Mouse (Mus musculus) lung, postnatal 0 days (tissue): ENCODE results near the gene Lrch3. TPM values are rescaled to one million over a fixed set of nuclear protein-coding genes. Genes with fewer than 3 reads are reported as not detected.

Source experiments
- ATAC-seq: fragments of 200-750 bp; cut with Nextera tagmentation; 2 replicates; pipeline ENCODE4 v1.8.0; 2017; ENCODE audit warnings: moderate library complexity
- DNase-seq: peaks from one replicate; pipeline ENCODE4 v3.0.0-alpha.2; 2016; ENCODE audit warnings: low spot score
- H3K27ac ChIP-seq: fragments of 300-500 bp; sonication (generic); 2 replicates; pipeline ENCODE4 v1.5.1; 2014; ENCODE audit warnings: antibody characterized with exemption, mild to moderate bottlenecking, low read length, mixed read lengths
- H3K27me3 ChIP-seq: fragments of 300-500 bp; sonication (generic); replicated peaks from 2 replicates; pipeline ENCODE4 v1.6.1; 2014; ENCODE audit warnings: low read length, mixed read lengths; ENCODE audit not compliant: insufficient read depth
- H3K36me3 ChIP-seq: fragments of 300-500 bp; sonication (generic); 2 replicates; pipeline ENCODE4 v1.6.1; 2014; ENCODE audit warnings: low read length, mixed read lengths; ENCODE audit not compliant: insufficient read depth
- H3K4me1 ChIP-seq: fragments of 300-500 bp; sonication (generic); 2 replicates; pipeline ENCODE4 v1.6.1; 2014; ENCODE audit warnings: antibody characterized with exemption, low read depth, low read length, mixed read lengths; ENCODE audit not compliant: insufficient read depth
- H3K4me2 ChIP-seq: fragments of 300-500 bp; sonication (generic); replicated peaks from 2 replicates; pipeline ENCODE4 v1.6.1; 2014; ENCODE audit warnings: low read depth, mild to moderate bottlenecking, low read length, moderate library complexity, mixed read lengths
- H3K4me3 ChIP-seq: fragments of 300-500 bp; sonication (generic); 2 replicates; pipeline ENCODE4 v1.5.1; 2014; ENCODE audit warnings: low read depth, low read length
- H3K9ac ChIP-seq: fragments of 300-500 bp; sonication (generic); replicated peaks from 2 replicates; pipeline ENCODE4 v1.6.1; 2014; ENCODE audit warnings: low read depth, mild to moderate bottlenecking
- H3K9me3 ChIP-seq: fragments of 300-500 bp; sonication (generic); 2 replicates; pipeline ENCODE4 v1.6.1; 2016; ENCODE audit warnings: low read length, mixed read lengths
- CTCF ChIP-seq: IDR thresholded peaks from 2 replicates; pipeline ENCODE4 v1.5.1; 2016; ENCODE audit warnings: antibody characterized with exemption, mild to moderate bottlenecking
- EP300 ChIP-seq: IDR thresholded peaks from 2 replicates; pipeline ENCODE4 v1.6.1; 2016; ENCODE audit warnings: antibody characterized with exemption, mild to moderate bottlenecking, control low read depth
- WGBS: fragments of 180-500 bp; shearing (Covaris S2); extraction: QIAGEN DNeasy Blood & Tissue Kit; methylation state at CpG from one replicate; pipeline ENCODE4 v1.1.7; 2014; 5-methylcytosine and 5-hydroxymethylcytosine counted together
- polyA plus RNA-seq: library from polyadenylated mRNA; unstranded; fragments of >200 nt; fragmentation: Nextera tagmentation; extraction: Ambion mirVana; gene quantifications from 2 replicates; pipeline ENCODE4 v1.2.1, GENCODE M21; 2015

Lrch3 gene
- polyA plus RNA-seq, 1 experiment from 2014 or later: 15.7 TPM

- DNase-seq (no peak), ATAC-seq (no peak)
- H3K36me3 ChIP-seq: peaks cover 23% of the 10 kb centered on the region
- H3K4me2 ChIP-seq: no peak overlapping the region
- no peaks in the 10 kb centered on the region for H3K4me1 ChIP-seq
- no peak overlapping the region for H3K9ac ChIP-seq
- H3K27me3 ChIP-seq: no peaks in the 10 kb centered on the region
- TF ChIP-seq CTCF (no peak), EP300 (no peak)
- no peaks in the 10 kb centered on the region for H3K9me3 ChIP-seq
- no peak overlapping the region for H3K4me3 ChIP-seq
- 52% methylated on average over 5 of the region's 5 CpGs for whole genome bisulfite sequencing
- H3K27ac ChIP-seq: no peak overlapping the region
Measured at GRCm38 (mm10) chr16:32956889-32957288, 43.0 kb downstream of the Lrch3 start.

DNA sequence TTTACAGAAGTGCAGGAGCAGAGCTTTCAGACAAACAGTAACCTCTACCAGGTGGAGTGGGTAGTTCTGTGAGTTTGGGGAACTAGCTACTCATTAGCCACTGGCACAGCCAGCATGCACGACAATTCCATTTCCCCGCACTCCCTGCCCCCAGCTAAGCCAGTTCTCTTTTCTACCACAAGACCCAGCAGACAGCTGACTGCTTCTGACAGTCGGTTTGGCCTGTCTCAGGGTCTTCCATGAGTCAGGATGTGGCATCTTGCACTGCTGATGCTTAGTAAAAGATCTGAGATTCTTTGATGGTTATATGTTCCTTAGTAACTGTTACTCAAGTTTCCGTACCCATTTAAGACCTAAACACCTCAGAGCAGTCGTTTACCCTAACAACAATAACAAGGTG is 58.6 kb downstream of the Lrch3 start:
- H3K4me2 ChIP-seq: no peak overlapping the region
- no peak for DNase-seq
- H3K27me3 ChIP-seq: no peaks in the 10 kb centered on the region
- H3K36me3 ChIP-seq: peaks cover 23% of the 10 kb centered on the region
- no peak overlapping the region for H3K9ac ChIP-seq
- no peak overlapping the region for H3K27ac ChIP-seq
- no peak overlapping the region for H3K4me3 ChIP-seq
- H3K4me1 ChIP-seq: no peaks in the 10 kb centered on the region
- ATAC-seq: no peak
- TF ChIP-seq EP300: no peak
- H3K9me3 ChIP-seq: no peaks in the 10 kb centered on the region
- WGBS: 66% methylated on average over 5 of the region's 5 CpGs

- DNase-seq: no peak
- peaks cover 23% of the 10 kb centered on the region for H3K36me3 ChIP-seq
Measured at GRCm38 (mm10) chr16:32973047-32973446, 59.1 kb downstream of the Lrch3 start.

DNA sequence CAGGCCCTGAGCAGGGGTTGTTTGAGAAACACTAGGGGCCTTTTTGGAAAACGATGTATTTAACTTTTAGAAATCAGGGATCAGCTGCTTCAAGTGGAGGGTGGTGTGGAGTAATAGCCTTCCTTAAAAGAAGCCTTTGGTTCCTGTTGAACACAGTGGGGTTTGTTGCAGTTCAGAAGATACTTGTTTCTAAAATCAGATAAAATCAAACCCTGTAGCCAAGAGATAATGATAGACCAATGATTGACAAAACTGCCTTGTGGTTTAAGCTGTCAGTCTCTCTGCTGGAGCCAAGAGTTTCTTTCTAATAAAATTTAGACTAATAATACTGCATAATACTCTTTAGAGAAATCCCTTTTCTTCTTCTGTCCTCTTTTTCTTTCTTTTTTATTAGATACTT is 66.3 kb downstream of the Lrch3 start:
- no peak overlapping the region for H3K27ac ChIP-seq
- H3K9ac ChIP-seq: no peak overlapping the region
- DNase-seq: no peak
- H3K4me2 ChIP-seq: no peak overlapping the region
- H3K36me3 ChIP-seq: peaks cover 18% of the 10 kb centered on the region; the same call in 1 of the 2 replicates
- no peaks in the 10 kb centered on the region for H3K9me3 ChIP-seq
- no peak overlapping the region for H3K4me3 ChIP-seq
- no peak for TF ChIP-seq CTCF
- TF ChIP-seq EP300: no peak
- H3K27me3 ChIP-seq: no peaks in the 10 kb centered on the region
- WGBS: 78% methylated on average over 1 of the region's 1 CpGs
- no peaks in the 10 kb centered on the region for H3K4me1 ChIP-seq
- no peak for ATAC-seq

More at GRCm38 (mm10) chr16:32973047-32973446, 59.1 kb downstream of the Lrch3 start:
- H3K9ac ChIP-seq: no peak overlapping the region
- WGBS: 64% methylated on average over 2 of the region's 2 CpGs
- no peaks in the 10 kb centered on the region for H3K9me3 ChIP-seq
- no peaks in the 10 kb centered on the region for H3K4me1 ChIP-seq
- no peak for ATAC-seq
- TF ChIP-seq CTCF: no peak
- TF ChIP-seq EP300: no peak
- no peak overlapping the region for H3K27ac ChIP-seq
- no peak overlapping the region for H3K4me2 ChIP-seq
- H3K4me3 ChIP-seq: no peak overlapping the region
- H3K27me3 ChIP-seq: no peaks in the 10 kb centered on the region

DNA sequence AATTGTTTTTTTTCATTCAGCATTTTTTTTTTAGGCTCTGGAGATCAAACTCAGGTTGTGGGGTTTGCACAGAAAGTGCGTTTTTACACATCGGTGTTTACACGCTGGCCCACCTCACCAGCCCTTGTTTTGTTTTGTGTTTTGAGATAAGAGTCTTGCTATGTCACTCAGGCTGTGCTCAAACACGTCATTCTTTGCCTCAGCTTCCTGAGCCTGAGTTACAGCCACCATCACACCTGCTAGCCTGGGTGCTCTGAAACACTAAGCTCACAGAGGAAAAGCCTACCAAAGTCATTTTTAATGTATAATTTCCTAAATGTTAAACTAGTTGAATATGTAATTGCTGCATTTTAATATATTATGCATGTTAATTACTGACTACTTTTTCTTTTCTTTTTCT is 67.5 kb downstream of the Lrch3 start:
- 84% methylated on average over 4 of the region's 4 CpGs for WGBS
- ATAC-seq (no peak), DNase-seq (no peak)
- Histone ChIP-seq H3K4me3 (no peak overlapping the region), H3K4me2 (no peak overlapping the region), H3K9ac (no peak overlapping the region), H3K36me3 (peaks cover 13% of the 10 kb centered on the region; the same call in 1 of the 2 replicates), H3K4me1 (no peaks in the 10 kb centered on the region), H3K27ac (no peak overlapping the region), H3K27me3 (no peaks in the 10 kb centered on the region), H3K9me3 (no peaks in the 10 kb centered on the region)
- TF ChIP-seq CTCF (no peak), EP300 (no peak)

GRCm38 (mm10) chr16:32984631-32985030 is 70.7 kb downstream of the Lrch3 start:
- H3K27ac ChIP-seq: no peak overlapping the region
- no peak overlapping the region for H3K9ac ChIP-seq
- no peaks in the 10 kb centered on the region for H3K4me1 ChIP-seq
- H3K27me3 ChIP-seq: no peaks in the 10 kb centered on the region
- TF ChIP-seq EP300 (no peak), CTCF (no peak)
- H3K4me2 ChIP-seq: no peak overlapping the region
- DNase-seq (peak; percentile 70), ATAC-seq (peak; percentile 93)
- peaks cover 14% of the 10 kb centered on the region for H3K36me3 ChIP-seq
- no peak overlapping the region for H3K4me3 ChIP-seq
- no peaks in the 10 kb centered on the region for H3K9me3 ChIP-seq
- 64% methylated on average over 2 of the region's 2 CpGs for WGBS

- DNase-seq: no peak
- WGBS: 88% methylated on average over 5 of the region's 5 CpGs
- H3K27ac ChIP-seq: no peak overlapping the region
- ATAC-seq: no peak
- TF ChIP-seq CTCF (no peak), EP300 (no peak)
- no peaks in the 10 kb centered on the region for H3K27me3 ChIP-seq
- H3K4me1 ChIP-seq: no peaks in the 10 kb centered on the region
- H3K9me3 ChIP-seq: no peaks in the 10 kb centered on the region
- no peak overlapping the region for H3K9ac ChIP-seq
- H3K4me2 ChIP-seq: no peak overlapping the region
- H3K36me3 ChIP-seq: peaks cover 31% of the 10 kb centered on the region
- no peak overlapping the region for H3K4me3 ChIP-seq
Measured at GRCm38 (mm10) chr16:32992158-32992557, 78.3 kb downstream of the Lrch3 start.
